Mouse (Mus musculus): Measurements from ENCODE around the gene Kctd11. TPM values are rescaled to one million over a fixed set of nuclear protein-coding genes. Genes with fewer than 3 reads are reported as not detected.

Kctd11 gene
- polyA plus RNA-seq, 1 experiment = 19.1 TPM

DNA sequence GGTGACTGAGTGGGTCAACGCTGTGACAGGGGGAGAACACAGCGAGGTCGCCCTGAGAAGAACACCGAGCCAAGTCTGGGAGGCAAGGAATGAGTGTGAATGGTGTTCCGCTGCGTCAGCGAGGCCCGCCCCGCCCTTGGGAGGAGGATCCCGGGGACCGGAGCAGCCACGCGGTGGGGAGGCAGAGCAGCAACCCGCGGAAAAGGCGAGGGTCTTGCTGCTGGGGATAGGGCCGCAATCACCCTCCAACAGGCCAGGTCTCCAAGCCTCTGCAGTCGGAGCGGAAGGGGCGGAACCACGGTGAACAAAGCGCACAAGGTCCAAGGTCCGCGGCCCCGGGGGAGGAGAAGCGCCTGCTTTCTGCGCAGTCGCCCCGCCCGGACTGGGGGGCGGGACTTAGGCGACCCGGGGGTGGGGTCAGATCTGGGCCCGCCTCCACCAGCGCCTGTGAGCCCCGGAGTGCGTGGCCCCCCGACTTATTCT, 35.0 kb downstream of the Kctd11 start, which contains the start of gene Plscr3:
TSS of gene Plscr3 (plus strand) at position 179 of the 483 bp plus-strand sequence.
- peak within 1 kb of the TSS; percentile 88 for H3K4me3 ChIP-seq (replicated peaks; ENCODE audit: extremely low read depth, low read depth, low read length)
- 1% methylated on average over 36 of the region's 38 CpGs for WGBS
- DNase-seq = peak; percentile 94
- no peak for TF ChIP-seq CTCF (IDR thresholded peaks at IDR 0.05; ENCODE audit: insufficient read depth, low read length)
- TF ChIP-seq POLR2A (IDR thresholded peaks at IDR 0.05; ENCODE audit: borderline replicate concordance, extremely low read depth, low read depth, low read length) = peak; percentile 85; the same call in 1 of the 2 replicates
- H3K4me1 ChIP-seq (ENCODE audit: control insufficient read depth, insufficient read depth, low read length) = peaks cover 19% of the 10 kb centered on the region

DNA sequence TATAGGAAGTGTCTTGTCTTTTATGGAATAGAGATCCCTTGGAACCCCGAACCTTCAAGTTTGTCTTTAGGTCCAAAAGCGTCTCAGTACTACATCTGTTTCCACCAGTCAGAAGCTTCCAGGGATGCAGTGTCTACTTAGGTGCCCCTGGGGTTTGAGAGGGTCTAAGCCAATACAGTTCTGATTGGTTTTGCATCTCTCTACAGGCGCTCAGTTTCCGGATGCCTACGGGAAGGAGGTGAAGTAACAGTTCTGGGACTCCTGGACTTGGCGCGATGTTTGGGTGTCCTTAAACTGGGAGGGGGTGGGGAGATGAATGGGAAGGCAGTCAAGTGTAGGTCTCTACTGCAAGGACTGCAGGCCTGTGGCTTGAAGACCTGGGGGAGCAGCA, 42.5 kb downstream of the Kctd11 start:
- DNase-seq = no peak
- H3K4me3 ChIP-seq (replicated peaks; ENCODE audit: extremely low read depth, low read depth, low read length) = peak overlapping the region; percentile 99
- H3K4me1 ChIP-seq (ENCODE audit: control insufficient read depth, insufficient read depth, low read length) = 0 out of 2 replicates have a peak, but pooled peaks cover 2% of the 10 kb centered on the region
- WGBS = 1% methylated on average over 7 of the region's 7 CpGs
- TF ChIP-seq CTCF (IDR thresholded peaks at IDR 0.05; ENCODE audit: insufficient read depth, low read length) (no peak), POLR2A (IDR thresholded peaks at IDR 0.05; ENCODE audit: borderline replicate concordance, extremely low read depth, low read depth, low read length) (no peak)

DNA sequence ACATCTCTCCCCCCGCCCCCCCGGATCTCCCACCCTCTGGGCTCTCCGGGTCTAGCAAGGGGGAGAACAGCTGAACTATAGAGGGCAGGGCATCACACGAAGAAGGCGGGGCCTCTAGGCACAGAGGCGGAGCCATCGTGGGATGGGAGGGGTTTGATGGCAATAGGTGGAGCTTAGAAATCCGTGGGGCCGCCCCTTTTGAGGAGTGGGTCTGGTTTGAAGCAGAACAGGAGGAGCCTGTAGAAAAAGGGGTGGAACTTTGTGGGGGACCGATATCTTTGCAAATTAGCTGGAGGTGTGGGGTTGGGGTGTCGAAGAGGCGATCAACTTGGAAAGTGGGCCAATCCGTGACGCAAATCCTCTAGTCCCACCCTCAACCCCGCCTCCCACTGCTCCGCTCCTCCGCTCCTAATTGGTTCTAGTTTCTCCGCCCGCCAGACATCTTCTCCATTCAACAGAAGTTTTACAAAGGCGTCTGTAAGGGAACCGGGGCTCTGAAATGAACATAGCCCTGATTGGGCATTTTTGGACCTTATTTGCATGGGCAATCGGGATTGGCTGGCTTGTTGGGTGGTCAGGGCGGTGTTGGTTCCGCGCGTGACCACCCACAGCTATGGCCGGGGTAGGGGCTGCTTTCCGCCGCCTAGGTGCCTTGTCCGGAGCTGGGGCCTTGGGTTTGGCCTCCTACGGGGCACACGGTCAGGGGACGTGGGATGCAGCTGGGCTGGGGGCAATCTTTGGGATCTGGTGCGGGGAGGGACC, 43.1 kb downstream of the Kctd11 start, which contains the start of gene Tmem256:
TSS of gene Tmem256 (plus strand) at position 563 of the 762 bp plus-strand sequence.
- WGBS = under 1% methylated on average over 34 of the region's 34 CpGs
- TF ChIP-seq POLR2A (IDR thresholded peaks at IDR 0.05; ENCODE audit: borderline replicate concordance, extremely low read depth, low read depth, low read length) (peak; percentile 90), CTCF (IDR thresholded peaks at IDR 0.05; ENCODE audit: insufficient read depth, low read length) (no peak)
- Histone ChIP-seq H3K4me3 (replicated peaks; ENCODE audit: extremely low read depth, low read depth, low read length) (peak within 1 kb of the TSS; percentile 99), H3K4me1 (ENCODE audit: control insufficient read depth, insufficient read depth, low read length) (0 out of 2 replicates have a peak, but pooled peaks cover 2% of the 10 kb centered on the region)
- peak; percentile 95 for DNase-seq

DNA sequence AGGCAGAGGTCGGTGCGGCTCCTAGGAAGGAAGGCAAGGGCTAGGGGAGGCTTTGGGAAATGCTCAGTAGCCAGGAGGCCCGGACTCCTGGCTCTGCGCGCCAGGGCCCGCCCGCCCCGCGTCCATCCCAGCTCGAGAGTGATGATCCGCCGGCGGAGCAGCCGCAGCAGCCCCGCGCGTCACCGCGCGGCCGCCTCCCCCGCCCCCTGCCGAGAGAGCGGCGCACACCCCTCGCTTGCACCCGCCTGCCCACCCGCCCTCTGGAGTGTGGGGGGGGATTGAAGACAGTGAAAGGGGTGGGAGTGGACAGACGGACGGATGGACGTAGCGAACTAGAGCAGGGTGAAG, 43.6 kb downstream of the Kctd11 start, which contains the start of gene Nlgn2:
TSS of gene Nlgn2 (minus strand) at position 181 of the 348 bp plus-strand sequence.
- 0 out of 2 replicates have a peak, but pooled peaks cover 2% of the 10 kb centered on the region for H3K4me1 ChIP-seq (ENCODE audit: control insufficient read depth, insufficient read depth, low read length)
- no peak for TF ChIP-seq CTCF (IDR thresholded peaks at IDR 0.05; ENCODE audit: insufficient read depth, low read length)
- no peak for TF ChIP-seq POLR2A (IDR thresholded peaks at IDR 0.05; ENCODE audit: borderline replicate concordance, extremely low read depth, low read depth, low read length)
- DNase-seq = no peak
- peak within 1 kb of the TSS; percentile 99 for H3K4me3 ChIP-seq (replicated peaks; ENCODE audit: extremely low read depth, low read depth, low read length)
- under 1% methylated on average over 32 of the region's 32 CpGs for WGBS

DNA sequence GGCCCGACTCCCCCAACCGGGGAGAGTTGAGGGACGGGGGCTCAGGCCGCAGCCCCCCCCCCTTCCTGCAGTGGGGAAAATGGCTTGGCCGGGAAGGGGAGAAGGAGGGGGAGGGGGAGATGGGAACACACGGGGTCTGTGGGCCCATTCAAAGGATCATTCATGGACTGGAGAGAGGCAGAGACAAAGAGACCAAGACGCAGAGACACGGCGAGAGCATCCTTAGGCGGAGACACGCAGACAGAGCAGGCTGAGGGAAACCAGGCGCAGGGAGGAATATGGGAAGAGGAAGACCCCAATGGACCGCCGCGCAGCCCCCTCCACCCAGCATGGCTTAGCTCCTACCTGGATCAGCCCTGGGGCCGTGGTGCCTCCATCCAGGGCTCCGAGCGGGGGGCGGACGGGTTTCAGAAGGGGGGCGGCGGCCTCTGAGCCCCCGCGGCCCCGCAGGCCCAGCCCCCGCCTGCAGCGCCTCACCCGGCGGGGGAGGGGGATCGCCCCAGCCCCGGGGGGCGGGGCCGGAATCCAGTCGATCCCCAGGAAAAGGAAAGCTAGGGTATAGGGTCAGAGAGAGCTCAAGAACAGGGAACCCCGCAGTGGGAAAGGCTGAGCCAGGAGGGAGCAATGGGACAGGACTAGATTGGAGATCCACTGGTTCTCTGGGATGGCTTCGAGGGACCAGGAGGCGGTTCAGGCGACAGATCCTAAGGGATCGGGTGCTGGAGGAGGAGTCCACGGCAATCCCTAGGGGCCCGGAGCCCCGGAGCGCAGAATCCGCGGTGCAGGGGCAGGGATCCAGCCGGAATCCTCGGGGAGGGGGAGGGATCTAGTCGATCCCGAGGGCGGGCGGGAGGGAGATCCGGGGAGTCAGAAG, 44.3 kb downstream of the Kctd11 start:
- no peak for DNase-seq

DNA sequence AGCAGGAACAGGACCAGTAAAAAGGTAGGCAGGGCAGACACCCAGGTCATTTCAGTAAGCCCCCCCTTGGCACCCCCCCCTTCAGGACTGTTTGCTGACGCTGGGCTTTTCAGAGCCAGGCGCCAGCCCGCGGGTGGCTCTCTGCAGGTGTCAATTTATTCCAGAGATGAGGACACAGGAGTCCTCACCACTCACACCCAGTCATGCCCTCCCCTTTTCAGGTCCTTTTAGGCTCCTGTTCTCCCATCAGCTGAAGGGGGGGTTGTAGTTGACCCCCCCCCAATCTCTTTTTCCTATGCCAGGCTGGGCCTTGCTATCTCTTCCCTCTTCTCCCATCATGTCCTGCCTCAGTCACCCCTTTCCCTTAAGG, 45.3 kb downstream of the Kctd11 start:
- H3K4me1 ChIP-seq (ENCODE audit: control insufficient read depth, insufficient read depth, low read length) = 0 out of 2 replicates have a peak, but pooled peaks cover 2% of the 10 kb centered on the region
- DNase-seq = no peak
- WGBS = 36% methylated on average over 4 of the region's 4 CpGs
- H3K4me3 ChIP-seq (replicated peaks; ENCODE audit: extremely low read depth, low read depth, low read length) = no peak overlapping the region
- TF ChIP-seq POLR2A (IDR thresholded peaks at IDR 0.05; ENCODE audit: borderline replicate concordance, extremely low read depth, low read depth, low read length) (no peak), CTCF (IDR thresholded peaks at IDR 0.05; ENCODE audit: insufficient read depth, low read length) (no peak)

More for the DNA sequence above, 44.3 kb downstream of the Kctd11 start:
- TF ChIP-seq CTCF (IDR thresholded peaks at IDR 0.05; ENCODE audit: insufficient read depth, low read length) = no peak
- no peak for TF ChIP-seq POLR2A (IDR thresholded peaks at IDR 0.05; ENCODE audit: borderline replicate concordance, extremely low read depth, low read depth, low read length)
- Histone ChIP-seq H3K4me1 (ENCODE audit: control insufficient read depth, insufficient read depth, low read length) (0 out of 2 replicates have a peak, but pooled peaks cover 2% of the 10 kb centered on the region), H3K4me3 (replicated peaks; ENCODE audit: extremely low read depth, low read depth, low read length) (peak overlapping the region; percentile 66)
- 4% methylated on average over 51 of the region's 52 CpGs for WGBS

DNA sequence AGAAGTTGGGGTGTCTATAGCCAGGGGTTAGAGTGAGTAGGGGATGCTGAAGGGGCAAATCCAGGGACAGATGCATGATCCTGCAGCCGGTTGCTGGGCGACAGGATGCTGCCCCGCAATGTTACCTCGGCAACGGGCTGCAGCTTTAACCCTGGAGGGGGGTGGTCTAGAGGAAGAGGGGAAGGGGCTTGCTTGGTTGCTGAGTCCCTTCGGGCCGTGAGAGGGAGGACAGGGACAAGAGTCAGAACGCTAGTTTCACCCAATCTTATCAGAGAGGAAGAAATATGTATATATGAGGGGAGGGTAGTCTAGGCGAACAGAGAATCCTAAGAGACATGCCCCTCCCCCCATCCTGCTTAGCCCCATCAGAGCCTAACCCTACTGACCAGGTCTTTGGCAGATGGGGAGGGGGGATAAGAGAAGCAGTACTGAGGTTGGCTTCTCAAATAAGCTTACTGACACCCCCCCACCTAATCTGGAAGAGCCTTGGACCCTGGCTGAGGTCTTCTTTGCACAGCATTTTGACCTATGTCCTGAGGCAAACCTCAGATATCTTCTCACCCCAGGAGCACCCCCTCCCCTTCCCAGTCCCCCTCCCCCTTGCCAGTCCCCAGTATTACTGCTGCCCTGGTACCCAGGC, 45.8 kb downstream of the Kctd11 start:
- TF ChIP-seq CTCF (IDR thresholded peaks at IDR 0.05; ENCODE audit: insufficient read depth, low read length) = no peak
- no peak for TF ChIP-seq POLR2A (IDR thresholded peaks at IDR 0.05; ENCODE audit: borderline replicate concordance, extremely low read depth, low read depth, low read length)
- no peak for DNase-seq
- WGBS = 54% methylated on average over 9 of the region's 9 CpGs
- H3K4me3 ChIP-seq (replicated peaks; ENCODE audit: extremely low read depth, low read depth, low read length) = no peak overlapping the region
- H3K4me1 ChIP-seq (ENCODE audit: control insufficient read depth, insufficient read depth, low read length) = 0 out of 2 replicates have a peak, but pooled peaks cover 2% of the 10 kb centered on the region

DNA sequence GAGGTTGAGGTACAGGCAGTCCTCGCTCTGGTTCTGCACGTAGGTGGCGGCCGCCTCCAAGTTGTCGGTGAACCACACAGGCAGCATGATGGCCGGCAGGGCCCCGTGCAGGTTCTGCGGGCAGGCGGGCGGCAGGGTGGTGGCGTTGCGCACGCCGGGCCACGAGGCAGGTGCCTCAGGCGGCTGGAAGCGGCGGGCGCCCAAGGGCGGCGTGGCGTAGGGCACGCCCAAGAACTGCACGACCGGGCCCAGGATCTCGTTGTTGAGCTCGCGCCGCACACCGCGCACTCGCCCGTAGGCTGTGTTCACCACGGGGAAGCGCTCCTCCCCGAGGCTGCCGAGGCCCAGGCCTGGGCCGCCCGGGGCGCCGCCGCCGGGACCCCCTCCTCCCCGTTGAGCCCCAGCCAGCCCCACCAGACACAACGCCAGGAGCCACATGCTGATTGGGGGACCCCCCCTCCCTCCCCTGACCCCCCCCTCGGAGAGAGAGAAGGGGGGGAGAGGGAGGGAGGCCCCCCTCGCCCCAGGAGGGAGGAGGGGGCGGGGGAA, 47.1 kb downstream of the Kctd11 start:
- no peak for TF ChIP-seq POLR2A (IDR thresholded peaks at IDR 0.05; ENCODE audit: borderline replicate concordance, extremely low read depth, low read depth, low read length)
- no peak for TF ChIP-seq CTCF (IDR thresholded peaks at IDR 0.05; ENCODE audit: insufficient read depth, low read length)
- peak; percentile 39 for DNase-seq
- 27% methylated on average over 46 of the region's 48 CpGs for WGBS
- Histone ChIP-seq H3K4me1 (ENCODE audit: control insufficient read depth, insufficient read depth, low read length) (0 out of 2 replicates have a peak, but pooled peaks cover 2% of the 10 kb centered on the region), H3K4me3 (replicated peaks; ENCODE audit: extremely low read depth, low read depth, low read length) (no peak overlapping the region)
